Mouse (Mus musculus): ENCODE measurements around the gene Zc3h13. TPM values are rescaled to one million over a fixed set of nuclear protein-coding genes. Genes with fewer than 3 reads are reported as not detected.

Gene Zc3h13
- polyA plus RNA-seq, 1 experiment from 2014 or later: 40.2 TPM

DNA sequence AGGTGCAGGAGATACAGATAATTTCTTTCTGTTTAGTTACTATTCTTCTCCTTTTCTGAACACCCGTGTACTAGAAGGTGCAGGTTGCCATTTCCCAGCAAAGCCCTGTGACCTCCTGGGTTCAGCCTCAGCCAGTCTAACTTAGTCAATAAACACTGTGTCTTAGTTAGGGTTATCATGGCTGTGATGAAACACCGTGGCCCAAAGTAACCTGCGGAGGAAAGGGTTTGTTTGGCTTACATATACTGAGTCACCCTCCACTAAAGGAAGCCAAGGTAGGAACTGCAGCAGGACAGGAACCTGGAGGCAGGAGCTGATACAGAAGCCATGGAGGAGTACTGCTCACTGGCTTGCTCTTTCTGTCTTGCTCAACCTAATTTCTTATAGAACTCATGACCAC lies 33.7 kb upstream of the Zc3h13 start:
- no peaks in the 10 kb centered on the region for H3K36me3 ChIP-seq (ENCODE audit: control insufficient read depth, insufficient read depth, low read length)
- H3K4me3 ChIP-seq (ENCODE audit: low read length): no peak overlapping the region
- H3K4me2 ChIP-seq (replicated peaks; ENCODE audit: low read depth, low read length): no peak overlapping the region
- H3K27me3 ChIP-seq (ENCODE audit: control insufficient read depth, insufficient read depth, low read length): no peaks in the 10 kb centered on the region
- 85% methylated on average over 3 of the region's 3 CpGs for WGBS
- H3K9me3 ChIP-seq (ENCODE audit: control insufficient read depth, low read length): no peaks in the 10 kb centered on the region
- ATAC-seq (ENCODE audit: low FRiP score, low TSS enrichment): no peak
- H3K9ac ChIP-seq (ENCODE audit: low read depth, low read length): no peak overlapping the region
- H3K4me1 ChIP-seq (ENCODE audit: control insufficient read depth, insufficient read depth, low read length): no peaks in the 10 kb centered on the region
- no peak overlapping the region for H3K27ac ChIP-seq (ENCODE audit: low read depth, low read length)

DNA sequence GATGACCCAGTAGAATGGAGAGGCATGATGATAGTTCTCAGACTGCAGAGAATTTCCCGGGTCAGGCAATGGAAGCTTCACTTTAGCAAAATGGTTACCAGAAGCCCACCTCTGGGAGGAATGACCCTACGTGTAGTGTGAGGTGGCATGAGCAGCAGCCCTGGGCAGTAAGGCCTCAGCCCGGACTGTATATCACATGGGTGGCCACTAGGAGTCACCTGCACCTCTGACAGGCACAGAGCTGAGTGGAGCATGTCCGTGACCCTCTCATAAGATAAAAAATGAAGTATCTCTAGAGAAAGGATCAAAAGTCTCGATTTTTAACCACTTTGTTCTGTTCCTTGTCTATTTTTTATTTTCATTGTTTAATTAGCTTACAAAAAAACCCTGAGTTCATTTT lies 27.7 kb upstream of the Zc3h13 start:
- H3K36me3 ChIP-seq (ENCODE audit: control insufficient read depth, insufficient read depth, low read length): no peaks in the 10 kb centered on the region
- no peak for ATAC-seq (ENCODE audit: low FRiP score, low TSS enrichment)
- H3K4me3 ChIP-seq (ENCODE audit: low read length): no peak overlapping the region
- H3K9me3 ChIP-seq (ENCODE audit: control insufficient read depth, low read length): no peaks in the 10 kb centered on the region
- H3K4me1 ChIP-seq (ENCODE audit: control insufficient read depth, insufficient read depth, low read length): no peaks in the 10 kb centered on the region
- H3K4me2 ChIP-seq (replicated peaks; ENCODE audit: low read depth, low read length): no peak overlapping the region
- no peak overlapping the region for H3K27ac ChIP-seq (ENCODE audit: low read depth, low read length)
- H3K27me3 ChIP-seq (ENCODE audit: control insufficient read depth, insufficient read depth, low read length): no peaks in the 10 kb centered on the region; the same call in 1 of the 2 replicates
- 45% methylated on average over 5 of the region's 5 CpGs for WGBS
- H3K9ac ChIP-seq (ENCODE audit: low read depth, low read length): no peak overlapping the region

DNA sequence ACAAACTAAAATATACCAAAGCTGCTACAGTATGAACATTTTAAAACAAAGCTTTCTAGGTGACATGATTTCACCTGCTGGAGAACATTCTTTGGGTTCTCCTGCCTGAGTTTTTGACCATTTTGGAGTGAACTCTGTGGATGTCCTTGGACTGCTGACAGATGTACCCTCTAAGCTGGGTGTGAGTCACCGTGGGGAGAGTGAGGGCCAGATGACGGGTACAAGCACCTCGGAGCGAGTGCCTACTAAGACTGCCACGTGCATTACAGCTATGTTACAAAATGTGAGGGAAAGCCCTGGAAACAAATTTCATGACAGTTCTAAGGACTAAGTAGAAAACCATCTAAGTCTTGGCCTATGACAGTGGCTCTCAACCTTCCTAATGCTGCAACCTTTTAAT lies 14.6 kb upstream of the Zc3h13 start:
- Histone ChIP-seq H3K9me3 (ENCODE audit: control insufficient read depth, low read length) (no peaks in the 10 kb centered on the region), H3K27ac (ENCODE audit: low read depth, low read length) (no peak overlapping the region), H3K36me3 (ENCODE audit: control insufficient read depth, insufficient read depth, low read length) (no peaks in the 10 kb centered on the region), H3K27me3 (ENCODE audit: control insufficient read depth, insufficient read depth, low read length) (no peaks in the 10 kb centered on the region), H3K4me3 (ENCODE audit: low read length) (no peak overlapping the region), H3K4me1 (ENCODE audit: control insufficient read depth, insufficient read depth, low read length) (no peaks in the 10 kb centered on the region), H3K9ac (ENCODE audit: low read depth, low read length) (no peak overlapping the region), H3K4me2 (replicated peaks; ENCODE audit: low read depth, low read length) (no peak overlapping the region)
- 89% methylated on average over 5 of the region's 5 CpGs for WGBS
- ATAC-seq (ENCODE audit: low FRiP score, low TSS enrichment): no peak

DNA sequence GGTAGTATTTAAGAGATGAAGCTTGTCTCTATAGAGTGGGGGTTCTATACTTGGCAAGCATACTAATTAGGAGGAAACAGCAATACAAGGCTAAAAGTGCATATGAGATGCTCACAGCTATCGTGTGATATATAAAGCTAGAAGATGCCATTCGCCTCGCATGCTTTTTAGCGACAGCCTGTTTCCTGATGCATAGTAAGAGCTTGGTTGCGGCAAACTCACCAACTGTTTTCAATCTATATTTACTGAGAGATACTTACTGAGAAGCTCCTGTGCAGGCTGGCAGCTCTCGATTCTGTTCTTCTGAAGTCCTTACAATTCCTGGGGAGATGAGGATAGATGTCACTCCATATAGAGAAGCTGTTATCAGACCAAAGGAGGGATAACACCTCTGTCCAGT lies 4.5 kb upstream of the Zc3h13 start:
- no peak overlapping the region for H3K4me2 ChIP-seq (replicated peaks; ENCODE audit: low read depth, low read length)
- H3K4me3 ChIP-seq (ENCODE audit: low read length): no peak overlapping the region
- no peaks in the 10 kb centered on the region for H3K27me3 ChIP-seq (ENCODE audit: control insufficient read depth, insufficient read depth, low read length)
- H3K36me3 ChIP-seq (ENCODE audit: control insufficient read depth, insufficient read depth, low read length): no peaks in the 10 kb centered on the region
- ATAC-seq (ENCODE audit: low FRiP score, low TSS enrichment): no peak
- H3K9me3 ChIP-seq (ENCODE audit: control insufficient read depth, low read length): no peaks in the 10 kb centered on the region
- 79% methylated on average over 6 of the region's 6 CpGs for WGBS
- H3K4me1 ChIP-seq (ENCODE audit: control insufficient read depth, insufficient read depth, low read length): no peaks in the 10 kb centered on the region
- H3K9ac ChIP-seq (ENCODE audit: low read depth, low read length): no peak overlapping the region
- no peak overlapping the region for H3K27ac ChIP-seq (ENCODE audit: low read depth, low read length)

DNA sequence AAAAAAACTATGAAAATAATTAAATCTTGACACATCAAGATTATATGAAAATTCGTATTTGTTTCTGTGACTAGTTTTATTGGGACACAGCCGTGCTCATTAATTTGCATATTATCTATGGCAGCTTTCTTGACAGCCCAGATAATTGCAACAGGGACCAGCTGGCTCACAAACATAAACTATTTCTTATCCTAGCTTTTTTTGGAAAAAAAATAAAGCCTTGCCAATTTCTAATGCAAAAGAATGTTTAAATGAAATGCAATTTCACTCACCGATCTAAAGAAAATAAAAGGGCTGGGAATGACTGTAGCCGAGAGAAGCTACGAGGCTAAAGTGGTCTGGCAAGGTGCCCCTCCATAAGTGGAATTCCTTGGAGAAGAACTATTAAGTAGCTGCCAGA lies 3.8 kb upstream of the Zc3h13 start:
- no peak overlapping the region for H3K4me2 ChIP-seq (replicated peaks; ENCODE audit: low read depth, low read length)
- H3K27me3 ChIP-seq (ENCODE audit: control insufficient read depth, insufficient read depth, low read length): no peaks in the 10 kb centered on the region
- H3K36me3 ChIP-seq (ENCODE audit: control insufficient read depth, insufficient read depth, low read length): no peaks in the 10 kb centered on the region
- H3K4me3 ChIP-seq (ENCODE audit: low read length): no peak overlapping the region
- no peak for ATAC-seq (ENCODE audit: low FRiP score, low TSS enrichment)
- H3K9ac ChIP-seq (ENCODE audit: low read depth, low read length): no peak overlapping the region
- H3K4me1 ChIP-seq (ENCODE audit: control insufficient read depth, insufficient read depth, low read length): peaks cover 4% of the 10 kb centered on the region; the same call in 1 of the 2 replicates
- no peaks in the 10 kb centered on the region for H3K9me3 ChIP-seq (ENCODE audit: control insufficient read depth, low read length)
- 60% methylated on average over 5 of the region's 5 CpGs for WGBS
- H3K27ac ChIP-seq (ENCODE audit: low read depth, low read length): no peak overlapping the region

DNA sequence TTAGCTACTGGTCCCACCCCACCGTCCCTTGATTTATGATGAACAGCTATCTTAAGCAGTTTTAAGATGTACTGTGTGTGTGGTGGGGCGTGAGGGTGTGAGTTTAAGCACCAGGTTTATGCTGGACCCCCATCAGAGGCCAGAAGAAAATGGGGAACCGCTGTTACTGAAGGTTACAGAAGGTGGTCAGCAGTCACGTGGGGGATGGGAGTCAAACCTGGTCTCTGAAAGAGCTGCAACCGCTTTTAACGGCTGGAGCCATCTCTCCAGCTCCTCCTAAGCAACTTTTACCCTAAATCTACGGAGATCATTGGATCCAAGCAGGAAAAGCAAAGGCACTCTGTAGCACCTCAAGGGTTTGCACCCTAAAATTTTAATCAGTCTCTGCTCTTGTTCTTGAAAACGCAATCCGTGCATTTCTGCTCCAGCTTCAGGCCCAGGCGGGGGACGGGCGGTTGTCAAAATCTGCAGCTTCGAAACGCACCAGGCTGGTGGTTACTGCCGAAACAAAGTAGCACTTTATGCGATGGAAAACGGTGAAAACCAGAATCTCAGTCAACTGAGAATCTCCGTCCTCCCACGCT lies 472 bp upstream of the Zc3h13 start:
- Histone ChIP-seq H3K4me1 (ENCODE audit: control insufficient read depth, insufficient read depth, low read length) (peaks cover 6% of the 10 kb centered on the region; the same call in 1 of the 2 replicates), H3K27ac (ENCODE audit: low read depth, low read length) (peak overlapping the region; percentile 78), H3K4me2 (replicated peaks; ENCODE audit: low read depth, low read length) (peak overlapping the region; percentile 43), H3K27me3 (ENCODE audit: control insufficient read depth, insufficient read depth, low read length) (no peaks in the 10 kb centered on the region), H3K9ac (ENCODE audit: low read depth, low read length) (peak overlapping the region; percentile 90), H3K9me3 (ENCODE audit: control insufficient read depth, low read length) (no peaks in the 10 kb centered on the region), H3K4me3 (ENCODE audit: low read length) (peak overlapping the region; percentile 100), H3K36me3 (ENCODE audit: control insufficient read depth, insufficient read depth, low read length) (no peaks in the 10 kb centered on the region)
- ATAC-seq (ENCODE audit: low FRiP score, low TSS enrichment): peak; percentile 56
- 2% methylated on average over 19 of the region's 19 CpGs for WGBS

DNA sequence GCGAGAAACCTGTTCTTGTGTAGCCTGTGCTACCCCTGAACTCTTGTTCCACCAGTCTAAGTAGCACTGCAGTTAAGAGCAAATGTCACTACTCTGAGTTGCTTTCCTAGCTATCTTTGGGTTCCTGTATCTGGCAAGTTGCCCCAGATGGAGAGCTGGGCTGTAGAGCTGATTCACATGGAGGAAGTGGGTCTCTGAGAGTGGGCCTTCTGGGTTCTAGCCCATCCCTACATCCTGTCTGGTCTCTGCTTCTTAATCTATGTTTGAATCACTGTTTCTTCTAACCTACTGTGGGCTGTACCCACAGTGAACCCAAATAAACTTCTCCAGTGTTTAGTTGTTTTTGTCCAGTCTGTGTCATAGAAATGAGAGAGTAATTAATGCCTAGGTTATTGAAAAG lies 16.9 kb downstream of the Zc3h13 start:
- WGBS: 94% methylated on average over 1 of the region's 1 CpGs
- no peak overlapping the region for H3K9ac ChIP-seq (ENCODE audit: low read depth, low read length)
- no peaks in the 10 kb centered on the region for H3K27me3 ChIP-seq (ENCODE audit: control insufficient read depth, insufficient read depth, low read length)
- H3K4me3 ChIP-seq (ENCODE audit: low read length): no peak overlapping the region
- no peaks in the 10 kb centered on the region for H3K9me3 ChIP-seq (ENCODE audit: control insufficient read depth, low read length)
- no peaks in the 10 kb centered on the region for H3K4me1 ChIP-seq (ENCODE audit: control insufficient read depth, insufficient read depth, low read length)
- H3K27ac ChIP-seq (ENCODE audit: low read depth, low read length): no peak overlapping the region
- no peak overlapping the region for H3K4me2 ChIP-seq (replicated peaks; ENCODE audit: low read depth, low read length)
- no peak for ATAC-seq (ENCODE audit: low FRiP score, low TSS enrichment)
- H3K36me3 ChIP-seq (ENCODE audit: control insufficient read depth, insufficient read depth, low read length): no peaks in the 10 kb centered on the region; the same call in 1 of the 2 replicates

DNA sequence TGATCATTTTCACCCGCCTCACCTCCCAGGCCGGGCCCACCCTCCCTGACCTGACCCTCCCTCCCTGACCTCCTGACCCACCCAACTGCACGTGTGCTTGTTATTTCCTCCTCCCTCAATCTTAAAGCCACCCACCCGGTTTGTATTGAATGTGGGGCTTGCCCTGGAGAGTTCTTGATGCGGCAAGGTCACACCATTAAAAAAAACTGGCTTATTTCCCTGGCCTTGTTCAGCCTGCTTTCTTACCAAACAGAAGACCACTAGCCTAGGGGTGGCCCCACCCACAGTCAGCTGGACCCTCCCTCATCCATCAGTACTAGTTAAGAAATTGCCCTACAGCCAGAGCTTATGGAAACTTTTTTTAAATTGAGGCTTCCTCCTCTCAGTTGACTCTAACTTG lies 19.6 kb downstream of the Zc3h13 start:
- 30% methylated on average over 5 of the region's 5 CpGs for WGBS
- Histone ChIP-seq H3K27ac (ENCODE audit: low read depth, low read length) (no peak overlapping the region), H3K4me3 (ENCODE audit: low read length) (no peak overlapping the region), H3K36me3 (ENCODE audit: control insufficient read depth, insufficient read depth, low read length) (no peaks in the 10 kb centered on the region), H3K9ac (ENCODE audit: low read depth, low read length) (no peak overlapping the region), H3K4me2 (replicated peaks; ENCODE audit: low read depth, low read length) (no peak overlapping the region), H3K4me1 (ENCODE audit: control insufficient read depth, insufficient read depth, low read length) (no peaks in the 10 kb centered on the region), H3K27me3 (ENCODE audit: control insufficient read depth, insufficient read depth, low read length) (no peaks in the 10 kb centered on the region), H3K9me3 (ENCODE audit: control insufficient read depth, low read length) (no peaks in the 10 kb centered on the region)
- no peak for ATAC-seq (ENCODE audit: low FRiP score, low TSS enrichment)

DNA sequence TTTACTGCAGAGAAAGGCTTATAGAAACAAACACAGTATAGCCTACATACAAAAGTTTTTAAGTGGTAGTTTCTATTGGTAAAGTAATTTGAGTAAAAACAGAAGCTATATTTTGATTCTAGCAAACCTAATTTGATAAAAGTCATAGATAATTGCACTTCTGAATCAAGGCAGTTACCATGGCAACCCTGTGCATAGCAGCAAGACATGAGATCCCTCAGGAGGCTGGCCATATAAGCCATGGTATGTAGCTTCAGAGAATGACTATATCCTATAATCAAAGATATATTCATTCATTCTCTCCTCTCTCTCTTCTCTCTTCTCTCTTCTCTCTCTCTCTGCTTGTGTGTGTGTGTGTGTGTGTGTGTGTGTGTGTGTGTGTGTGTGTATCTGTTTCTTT lies 23.7 kb downstream of the Zc3h13 start:
- H3K36me3 ChIP-seq (ENCODE audit: control insufficient read depth, insufficient read depth, low read length): peaks cover 4% of the 10 kb centered on the region; the same call in 1 of the 2 replicates
- no peaks in the 10 kb centered on the region for H3K9me3 ChIP-seq (ENCODE audit: control insufficient read depth, low read length)
- no peaks in the 10 kb centered on the region for H3K4me1 ChIP-seq (ENCODE audit: control insufficient read depth, insufficient read depth, low read length)
- no peak overlapping the region for H3K27ac ChIP-seq (ENCODE audit: low read depth, low read length)
- H3K4me3 ChIP-seq (ENCODE audit: low read length): no peak overlapping the region
- H3K9ac ChIP-seq (ENCODE audit: low read depth, low read length): no peak overlapping the region
- no peak for ATAC-seq (ENCODE audit: low FRiP score, low TSS enrichment)
- H3K4me2 ChIP-seq (replicated peaks; ENCODE audit: low read depth, low read length): no peak overlapping the region
- no peaks in the 10 kb centered on the region for H3K27me3 ChIP-seq (ENCODE audit: control insufficient read depth, insufficient read depth, low read length)
